Mouse (Mus musculus) Patski (cell line): ENCODE results near the gene Olfr541. TPM values are rescaled to one million over a fixed set of nuclear protein-coding genes. Genes with fewer than 3 reads are reported as not detected.
"Not testable (repeated sequence)": the region's sequence is repeated elsewhere in the genome, so short reads cannot be mapped to it uniquely, and the experiment has no call there.

Experiments used
- ATAC-seq: fragments of 100-300 bp; one replicate; pipeline ENCODE4 v1.8.0; 2021
- CTCF ChIA-PET: fragments of 350-600 bp; sonication (Branson Sonifier 250); formaldehyde crosslinking; loops from one replicate; lab custom pipeline; 2022; ENCODE audit warnings: inconsistent platforms; lab: Charles Lee
- POLR2A ChIA-PET: fragments of 350-600 bp; sonication (Branson Sonifier 250); formaldehyde crosslinking; loops from one replicate; lab custom pipeline; 2022; ENCODE audit warnings: antibody characterized with exemption, inconsistent platforms; lab: Charles Lee
- DNase-seq: peaks from one replicate; pipeline ENCODE4 v3.0.0-alpha.2; 2011; ENCODE audit warnings: low read depth, low spot score
- H3K27me3 ChIP-seq: fragments of 371-371 bp; one replicate; pipeline ENCODE4 v1.5.1; 2021
- CTCF ChIP-seq: fragments of 100-300 bp; IDR thresholded peaks from one replicate; pipeline ENCODE4 v1.5.1; 2021
- in situ Hi-C: fragments of 300-500 bp; cut with MboI; formaldehyde crosslinking; loops from 3 replicates; pipeline ENCODE4 v1.11.1; 2018; ENCODE audit warnings: low pct_unique_long_range_greater_than_20kb, mixed read lengths
- polyA plus RNA-seq: library from polyadenylated mRNA; unstranded; gene quantifications from one replicate; pipeline ENCODE4 v1.2.3, GENCODE M21; 2021

The Olfr541 gene
- polyA plus RNA-seq: not detected

- ATAC-seq (no peak), DNase-seq (no peak)
- peaks cover 2% of the 10 kb centered on the region for H3K27me3 ChIP-seq
- no peak for TF ChIP-seq CTCF
- ChIA-PET CTCF (no interaction called here), POLR2A (no interaction called here)
- in situ Hi-C loops: no loop called here
Observed at GRCm38 (mm10) chr7:140696967-140697366, at the start of gene Olfr541. Gene Olfr541 (plus strand): TSS chr7:140697267.

DNA sequence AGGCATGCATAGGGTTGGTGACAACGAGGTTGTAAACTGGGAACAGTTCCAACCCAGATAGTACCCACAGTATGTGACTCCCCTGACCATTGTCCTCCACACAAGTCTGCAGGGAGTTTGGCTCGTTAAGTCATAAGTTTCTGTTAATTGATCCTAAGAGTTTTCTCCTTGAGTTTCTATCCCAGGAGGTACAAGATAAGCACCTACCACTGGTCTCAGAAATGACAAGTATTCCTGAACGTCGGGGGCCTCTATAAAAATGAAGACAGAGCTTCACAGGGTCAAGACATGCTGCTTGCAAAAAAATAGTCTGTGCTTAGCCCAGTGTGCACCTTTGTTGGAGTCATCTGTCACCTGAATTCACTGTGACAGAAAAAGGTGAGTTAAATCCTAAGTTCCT, 37.4 kb upstream of the Olfr541 start, which contains the start of gene Olfr539:
Gene Olfr539, plus strand, starts transcription at position 301 of the 400 bp plus-strand sequence.
- no peak for DNase-seq
- ChIA-PET POLR2A (no interaction called here), CTCF (no interaction called here)
- no peak for TF ChIP-seq CTCF
- in situ Hi-C loops: no loop called here
- ATAC-seq: no peak
- H3K27me3 ChIP-seq: no peaks in the 10 kb centered on the region

GRCm38 (mm10) chr7:140670693-140671092, 26.4 kb upstream of the Olfr541 start:
- POLR2A ChIA-PET, in situ Hi-C loops, H3K27me3 ChIP-seq, DNase-seq, ATAC-seq, CTCF ChIA-PET: not testable (repeated sequence)

DNA sequence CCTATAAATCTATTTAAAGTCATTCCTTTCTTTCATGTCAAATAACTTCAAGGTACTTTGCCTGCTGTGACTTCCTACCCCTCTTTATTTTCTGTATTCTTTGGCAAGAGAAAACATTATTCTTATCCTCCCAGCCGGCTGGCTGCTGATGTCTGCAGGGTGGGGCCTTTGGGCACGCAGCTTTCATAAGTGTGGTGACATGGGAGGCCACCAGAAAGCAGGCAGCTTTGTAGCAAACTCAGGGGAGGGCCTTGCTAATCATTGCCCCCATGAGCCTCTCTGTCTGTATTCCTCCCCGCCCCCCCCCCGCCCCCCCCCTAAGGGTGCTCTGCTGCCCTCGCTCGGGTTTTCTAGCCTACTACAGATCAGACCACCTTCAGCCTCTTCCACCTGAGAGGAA, 21.2 kb upstream of the Olfr541 start:
- H3K27me3 ChIP-seq: peaks cover under 1% of the 10 kb centered on the region
- CTCF ChIA-PET: no interaction called here
- no peak for ATAC-seq
- TF ChIP-seq CTCF: no peak
- no peak for DNase-seq
- POLR2A ChIA-PET: no interaction called here
- in situ Hi-C loops: no loop called here

DNA sequence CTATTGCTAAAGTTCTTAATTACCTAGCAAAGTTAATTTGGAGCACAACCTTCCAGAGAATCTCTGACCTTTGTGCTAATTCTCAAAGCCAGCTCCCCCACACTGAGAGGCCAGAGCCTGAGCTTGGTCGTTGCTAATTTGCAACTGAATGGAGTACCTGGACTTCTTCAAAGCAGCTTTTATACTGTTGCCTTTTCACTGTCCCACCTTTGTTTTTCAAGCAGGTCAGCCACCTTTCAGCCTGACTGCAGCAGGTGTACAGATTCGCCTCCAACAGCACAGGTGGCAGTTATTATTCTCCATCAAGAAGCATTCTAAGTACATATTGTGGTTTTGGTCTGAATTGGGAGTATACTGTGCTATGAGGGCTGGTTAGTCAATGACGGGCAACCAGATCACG, 17.5 kb upstream of the Olfr541 start:
- in situ Hi-C loops, H3K27me3 ChIP-seq, CTCF ChIA-PET, ATAC-seq, POLR2A ChIA-PET, DNase-seq: not testable (repeated sequence)

DNA sequence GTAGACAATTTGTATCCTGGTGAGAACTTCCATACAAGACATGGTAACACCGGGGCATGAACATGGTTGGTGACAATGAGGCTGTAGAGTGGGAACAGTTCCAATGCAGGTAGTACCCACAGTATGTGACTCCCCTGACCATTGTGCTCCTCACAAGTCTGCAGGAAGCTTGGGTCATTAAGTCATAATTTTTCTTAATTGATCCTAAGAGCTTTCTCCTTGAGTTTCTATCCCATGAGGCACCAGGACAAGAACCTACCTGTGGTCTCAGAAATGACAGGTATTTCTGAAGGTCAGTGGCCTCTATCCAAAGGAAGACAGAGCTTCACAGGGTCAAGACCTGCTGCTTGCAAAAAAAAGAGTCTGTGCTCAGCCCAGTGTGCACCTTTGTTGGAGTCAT, 15.4 kb upstream of the Olfr541 start, which contains the start of gene Olfr45:
Gene Olfr45, plus strand, starts transcription at position 301 of the 400 bp plus-strand sequence.
- POLR2A ChIA-PET: no interaction called here
- ATAC-seq (no peak), DNase-seq (no peak)
- in situ Hi-C loops: no loop called here
- peaks cover 5% of the 10 kb centered on the region for H3K27me3 ChIP-seq
- no peak for TF ChIP-seq CTCF
- CTCF ChIA-PET: no interaction called here

- CTCF ChIA-PET: interaction anchor here (1.7 kb wide), 1 partner anchor 11 kb away, joined by 4 read pairs; no protein-coding TSS in a partner anchor
- TF ChIP-seq CTCF: no peak
- ATAC-seq (no peak), DNase-seq (no peak)
- in situ Hi-C loops: no loop called here
- POLR2A ChIA-PET: interaction anchor here (0.9 kb wide), 1 partner anchor 1498 kb away, joined by 3 read pairs; no protein-coding TSS in a partner anchor
- H3K27me3 ChIP-seq: no peaks in the 10 kb centered on the region
Observed at GRCm38 (mm10) chr7:140706348-140706747, 9.3 kb downstream of the Olfr541 start.

GRCm38 (mm10) chr7:140707536-140708284, 10.6 kb downstream of the Olfr541 start:
- ChIA-PET POLR2A (no interaction called here), CTCF (interaction anchor here (1.7 kb wide), 1 partner anchor 12 kb away, joined by 4 read pairs; no protein-coding TSS in a partner anchor)
- DNase-seq (no peak), ATAC-seq (no peak)
- no peaks in the 10 kb centered on the region for H3K27me3 ChIP-seq
- no peak for TF ChIP-seq CTCF
- in situ Hi-C loops: no loop called here

- DNase-seq (no peak), ATAC-seq (no peak)
- ChIA-PET CTCF (no interaction called here), POLR2A (no interaction called here)
- TF ChIP-seq CTCF: no peak
- in situ Hi-C loops: no loop called here
- no peaks in the 10 kb centered on the region for H3K27me3 ChIP-seq
Observed at GRCm38 (mm10) chr7:140717155-140718055, 20.3 kb downstream of the Olfr541 start.

- in situ Hi-C loops: no loop called here
- peaks cover 11% of the 10 kb centered on the region for H3K27me3 ChIP-seq
- ATAC-seq (no peak), DNase-seq (no peak)
- ChIA-PET POLR2A (no interaction called here), CTCF (no interaction called here)
- no peak for TF ChIP-seq CTCF
Observed at GRCm38 (mm10) chr7:140721095-140721494, 24.0 kb downstream of the Olfr541 start.

DNA sequence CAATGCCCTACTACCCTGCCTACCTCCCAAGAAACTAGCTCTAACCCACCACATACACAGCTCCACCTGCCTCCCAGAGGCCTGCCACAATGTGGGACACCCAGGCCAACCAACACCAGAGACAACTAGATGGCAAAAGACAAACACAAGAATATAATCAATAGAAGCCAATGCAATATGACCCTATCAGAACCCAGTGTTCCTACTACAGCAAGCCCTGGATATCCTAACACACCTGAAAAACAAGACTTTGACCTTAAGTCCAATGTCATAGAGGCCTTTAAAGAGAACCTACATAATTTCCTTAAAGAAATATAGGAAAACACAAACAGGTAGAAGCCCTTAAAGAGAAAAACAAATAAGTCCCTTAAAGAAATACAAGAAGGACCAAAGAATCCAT, 28.5 kb downstream of the Olfr541 start:
- no peak for TF ChIP-seq CTCF
- CTCF ChIA-PET: no interaction called here
- H3K27me3 ChIP-seq: peaks cover 11% of the 10 kb centered on the region
- DNase-seq (no peak), ATAC-seq (no peak)
- POLR2A ChIA-PET: no interaction called here
- in situ Hi-C loops: no loop called here
